Mouse (Mus musculus): ENCODE measurements at regions not wholly inside any gene's neighbourhood (a gene's known extent, or its start where the extent isn't known, plus 50 kb on each side); places are given as distances from the start of the nearest gene placed in this dataset.

- intact Hi-C loops (cut with DNase I): loop anchor here (10.0 kb wide), 1 partner anchor 381 kb away; the partner anchor contains the start of gene Irs1
These were observed 319.3 kb upstream of the Gm9747 start for GRCm38 (mm10) chr1:81913561-81913964.

GRCm38 (mm10) chr1:81916840-81917239, 316.1 kb upstream of the Gm9747 start:
- intact Hi-C loops (cut with DNase I): loop anchor here (10.0 kb wide), 1 partner anchor 378 kb away; the partner anchor contains the start of gene Irs1

GRCm38 (mm10) chr1:81927721-81928120, 305.2 kb upstream of the Gm9747 start:
- intact Hi-C loops (cut with DNase I): no loop called here

GRCm38 (mm10) chr1:81933064-81933463, 299.8 kb upstream of the Gm9747 start:
- intact Hi-C loops (cut with DNase I): no loop called here

GRCm38 (mm10) chr1:81945236-81945635, 287.7 kb upstream of the Gm9747 start:
- intact Hi-C loops (cut with DNase I): no loop called here

GRCm38 (mm10) chr1:81950140-81950550, 282.8 kb upstream of the Gm9747 start:
- intact Hi-C loops (cut with DNase I): no loop called here

GRCm38 (mm10) chr1:81950853-81951252, 282.1 kb upstream of the Gm9747 start:
- intact Hi-C loops (cut with DNase I): no loop called here

GRCm38 (mm10) chr1:81951493-81952011, 281.4 kb upstream of the Gm9747 start:
- intact Hi-C loops (cut with DNase I): no loop called here

GRCm38 (mm10) chr1:81952095-81952494, 280.8 kb upstream of the Gm9747 start:
- intact Hi-C loops (cut with DNase I): no loop called here

- intact Hi-C loops (cut with DNase I): no loop called here
These were observed 278.4 kb upstream of the Gm9747 start for GRCm38 (mm10) chr1:81954507-81954906.

GRCm38 (mm10) chr1:81967062-81967461, 265.9 kb upstream of the Gm9747 start:
- intact Hi-C loops (cut with DNase I): no loop called here

- intact Hi-C loops (cut with DNase I): no loop called here
These were observed 265.1 kb upstream of the Gm9747 start for GRCm38 (mm10) chr1:81967746-81968295.

- intact Hi-C loops (cut with DNase I): no loop called here
These were observed 260.3 kb upstream of the Gm9747 start for GRCm38 (mm10) chr1:81972575-81972974.

GRCm38 (mm10) chr1:81973481-81973880, 259.4 kb upstream of the Gm9747 start:
- intact Hi-C loops (cut with DNase I): no loop called here

GRCm38 (mm10) chr1:82007943-82008342, 225.0 kb upstream of the Gm9747 start:
- intact Hi-C loops (cut with DNase I): no loop called here

- intact Hi-C loops (cut with DNase I): no loop called here
These were observed 224.1 kb upstream of the Gm9747 start for GRCm38 (mm10) chr1:82008805-82009204.

- intact Hi-C loops (cut with DNase I): no loop called here
These were observed 221.9 kb upstream of the Gm9747 start for GRCm38 (mm10) chr1:82010995-82011394.

GRCm38 (mm10) chr1:82015341-82015740, 217.6 kb upstream of the Gm9747 start:
- intact Hi-C loops (cut with DNase I): no loop called here

GRCm38 (mm10) chr1:82018701-82019404, 214.1 kb upstream of the Gm9747 start:
- intact Hi-C loops (cut with DNase I): no loop called here

- intact Hi-C loops (cut with DNase I): loop anchor here (10.0 kb wide), 1 partner anchor 257 kb away; no protein-coding TSS in a partner anchor
These were observed 205.2 kb upstream of the Gm9747 start for GRCm38 (mm10) chr1:82027761-82028160.

GRCm38 (mm10) chr1:82031130-82031529, 201.8 kb upstream of the Gm9747 start:
- intact Hi-C loops (cut with DNase I): no loop called here

- intact Hi-C loops (cut with DNase I): no loop called here
These were observed 200.5 kb upstream of the Gm9747 start for GRCm38 (mm10) chr1:82032410-82032809.

- intact Hi-C loops (cut with DNase I): no loop called here
These were observed 194.7 kb upstream of the Gm9747 start for GRCm38 (mm10) chr1:82038171-82038570.
